Mouse (Mus musculus) megakaryocyte, embryonic 14.5 days (primary cell): Measurements from ENCODE around the gene Erich3. TPM values are rescaled to one million over a fixed set of nuclear protein-coding genes. Genes with fewer than 3 reads are reported as not detected.

Experiments used
- H3K27me3 ChIP-seq: replicated peaks from 2 replicates; pipeline ENCODE3; 2012; ENCODE audit warnings: inconsistent platforms
- H3K36me3 ChIP-seq: replicated peaks from 2 replicates; pipeline ENCODE3; 2012; ENCODE audit warnings: low read length, inconsistent platforms, mixed read lengths
- H3K4me1 ChIP-seq: 2 replicates; pipeline ENCODE4 v1.6.1; 2012; ENCODE audit warnings: inconsistent platforms
- H3K4me3 ChIP-seq: replicated peaks from 2 replicates; pipeline ENCODE3; 2012; ENCODE audit warnings: moderate library complexity, mild to moderate bottlenecking, inconsistent platforms
- H3K9me3 ChIP-seq: 2 replicates; pipeline ENCODE4 v1.6.1; 2012; ENCODE audit warnings: inconsistent platforms
- FLI1 ChIP-seq: IDR thresholded peaks from 2 replicates; pipeline ENCODE4 v1.6.1; 2012; ENCODE audit warnings: low read length, inconsistent platforms, mixed read lengths
- GATA1 ChIP-seq: IDR thresholded peaks from 3 replicates; pipeline ENCODE4 v1.6.1; 2012; ENCODE audit warnings: mixed read lengths, low read length, inconsistent platforms, borderline replicate concordance
- polyA plus RNA-seq: library from polyadenylated mRNA; stranded (reverse); fragments of >175 nt; gene quantifications from 2 replicates; pipeline ENCODE4 v1.2.3, GENCODE M21; 2012; ENCODE audit warnings: low replicate concordance; ENCODE audit not compliant: insufficient read depth

Erich3 gene
- polyA plus RNA-seq, 1 experiment, result not detected

DNA sequence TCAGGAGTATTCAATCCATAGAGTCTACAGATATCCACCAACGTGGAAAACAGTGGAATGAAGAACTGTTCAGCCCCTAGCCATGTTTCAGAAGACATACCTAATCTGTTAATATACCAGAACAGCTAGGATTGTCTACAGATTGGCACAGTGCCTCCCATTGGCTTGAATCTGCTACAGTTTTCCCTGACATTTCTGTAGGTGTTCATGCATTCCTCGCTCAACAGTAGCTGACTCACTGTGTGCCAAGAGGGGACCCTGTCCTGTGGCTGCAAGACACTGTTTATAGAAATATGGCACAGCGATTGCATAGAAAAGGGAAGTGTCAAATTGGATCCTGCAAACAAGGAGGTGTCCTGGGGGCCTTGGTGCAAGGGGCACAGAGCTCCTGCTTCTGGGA, 36.6 kb downstream of the Erich3 start:
- Histone ChIP-seq H3K9me3 (peaks cover 15% of the 10 kb centered on the region), H3K36me3 (no peaks in the 10 kb centered on the region), H3K4me3 (no peak overlapping the region), H3K27me3 (no peaks in the 10 kb centered on the region), H3K4me1 (no peaks in the 10 kb centered on the region)
- TF ChIP-seq FLI1, result no peak
- no peak for TF ChIP-seq GATA1

DNA sequence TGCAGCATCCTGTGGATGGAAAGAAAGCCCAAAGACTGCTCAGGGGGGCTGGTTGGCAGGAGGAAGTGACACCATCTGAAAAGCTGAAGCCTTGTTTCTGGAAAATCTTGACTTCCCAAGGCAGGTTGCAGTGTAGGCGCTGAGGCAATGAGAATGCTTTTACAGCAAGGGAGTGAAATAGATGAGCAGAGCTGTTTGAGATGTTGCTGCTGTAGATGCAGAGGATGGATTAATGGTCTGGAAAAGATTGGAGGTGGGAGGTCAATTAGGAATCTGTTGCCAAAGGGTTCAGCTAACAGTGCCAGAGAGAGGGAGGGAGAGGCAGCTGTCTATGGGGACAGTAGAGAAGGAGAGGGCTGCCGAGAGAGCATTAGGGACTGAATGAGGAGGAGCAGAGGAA, 37.1 kb downstream of the Erich3 start:
- Histone ChIP-seq H3K9me3 (peaks cover 15% of the 10 kb centered on the region), H3K36me3 (no peaks in the 10 kb centered on the region), H3K4me1 (no peaks in the 10 kb centered on the region), H3K27me3 (no peaks in the 10 kb centered on the region), H3K4me3 (no peak overlapping the region)
- TF ChIP-seq GATA1 (no peak), FLI1 (no peak)

DNA sequence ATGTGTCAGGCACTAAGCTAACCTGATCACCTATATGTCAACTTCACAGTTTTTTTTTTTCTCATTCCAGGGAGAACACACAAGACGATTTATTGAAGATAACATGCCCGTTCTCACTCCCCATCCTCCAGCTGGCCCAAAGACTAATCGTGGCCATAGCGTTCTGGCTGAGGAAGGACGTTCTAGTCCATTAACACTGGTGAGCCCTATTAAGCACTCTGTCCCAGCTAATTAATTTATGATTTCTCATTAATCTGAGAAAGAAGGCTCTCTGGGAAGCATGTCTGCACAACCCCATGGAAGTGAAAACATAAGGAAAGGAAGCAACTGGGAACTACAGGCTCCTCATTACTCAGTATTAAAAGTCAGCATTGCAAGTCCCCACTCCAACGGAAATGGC, 41.1 kb downstream of the Erich3 start:
- Histone ChIP-seq H3K27me3 (no peaks in the 10 kb centered on the region), H3K36me3 (no peaks in the 10 kb centered on the region), H3K9me3 (peaks cover 17% of the 10 kb centered on the region), H3K4me3 (no peak overlapping the region), H3K4me1 (no peaks in the 10 kb centered on the region)
- TF ChIP-seq GATA1 (no peak), FLI1 (no peak)

DNA sequence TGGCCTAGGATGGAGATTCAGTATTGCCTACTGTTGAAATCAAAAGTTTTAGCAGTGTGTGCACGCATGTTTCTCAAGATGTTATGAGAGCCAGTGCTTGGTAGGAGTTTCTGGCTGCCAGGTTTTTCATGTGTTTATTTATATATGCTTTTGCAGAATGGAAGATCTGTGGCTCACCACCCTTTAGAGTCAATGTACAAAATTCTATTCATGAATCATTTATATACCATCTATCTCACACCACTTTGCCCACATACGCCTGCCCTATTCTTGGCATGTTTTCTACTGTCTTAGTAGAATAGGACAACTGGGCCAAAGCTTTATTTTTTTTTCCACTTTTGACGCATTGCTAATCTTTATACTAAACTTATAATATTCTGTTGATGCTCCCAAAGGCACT, 44.5 kb downstream of the Erich3 start:
- Histone ChIP-seq H3K27me3 (no peaks in the 10 kb centered on the region), H3K36me3 (no peaks in the 10 kb centered on the region), H3K4me3 (no peak overlapping the region), H3K9me3 (peaks cover 10% of the 10 kb centered on the region), H3K4me1 (no peaks in the 10 kb centered on the region)
- TF ChIP-seq FLI1 (no peak), GATA1 (no peak)

DNA sequence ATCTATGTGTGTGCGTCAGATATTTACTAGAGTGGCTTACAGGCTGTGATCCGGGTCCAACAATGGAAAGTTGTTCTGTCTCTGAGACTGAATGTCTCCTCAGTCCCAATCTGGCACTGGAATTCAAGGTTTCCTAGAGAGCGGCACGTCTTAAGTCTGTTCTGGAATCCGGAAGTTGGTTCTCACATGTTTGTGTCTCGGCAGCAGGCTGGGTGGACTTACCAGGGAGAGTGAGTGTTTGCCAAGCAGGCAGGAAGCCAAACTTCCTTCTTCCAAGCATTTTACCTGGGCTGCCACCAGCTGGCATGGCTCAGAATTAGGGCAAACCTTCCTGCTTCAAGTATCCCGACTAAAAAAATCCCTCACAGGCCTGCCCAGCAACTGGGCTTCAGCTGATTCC, 59.5 kb downstream of the Erich3 start:
- Histone ChIP-seq H3K27me3 (no peaks in the 10 kb centered on the region), H3K9me3 (peaks cover 10% of the 10 kb centered on the region; the same call in 1 of the 2 replicates), H3K4me1 (no peaks in the 10 kb centered on the region), H3K36me3 (no peaks in the 10 kb centered on the region), H3K4me3 (no peak overlapping the region)
- TF ChIP-seq FLI1 (no peak), GATA1 (no peak)

DNA sequence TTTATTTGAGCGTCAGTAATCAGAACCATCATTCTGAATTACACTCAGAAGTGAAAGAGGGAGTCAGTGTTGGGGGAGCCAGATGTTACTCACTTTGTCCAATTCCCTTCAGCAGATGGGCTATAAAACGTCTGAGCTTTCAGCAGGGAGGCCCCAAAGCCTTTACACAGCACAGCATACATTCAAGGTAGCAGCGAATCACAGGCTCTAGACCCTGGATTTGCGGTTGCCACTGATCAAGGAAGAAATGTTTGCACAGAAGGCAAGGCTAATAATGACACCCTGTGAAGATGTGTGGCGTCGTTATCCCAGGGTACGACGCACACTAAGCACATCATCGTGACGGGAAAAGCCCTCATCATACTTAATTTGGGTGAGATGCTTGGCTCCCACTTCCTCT, 67.8 kb downstream of the Erich3 start:
- Histone ChIP-seq H3K4me1 (no peaks in the 10 kb centered on the region), H3K9me3 (peaks cover 56% of the 10 kb centered on the region), H3K27me3 (no peaks in the 10 kb centered on the region), H3K36me3 (no peaks in the 10 kb centered on the region), H3K4me3 (no peak overlapping the region)
- TF ChIP-seq FLI1 (no peak), GATA1 (no peak)

DNA sequence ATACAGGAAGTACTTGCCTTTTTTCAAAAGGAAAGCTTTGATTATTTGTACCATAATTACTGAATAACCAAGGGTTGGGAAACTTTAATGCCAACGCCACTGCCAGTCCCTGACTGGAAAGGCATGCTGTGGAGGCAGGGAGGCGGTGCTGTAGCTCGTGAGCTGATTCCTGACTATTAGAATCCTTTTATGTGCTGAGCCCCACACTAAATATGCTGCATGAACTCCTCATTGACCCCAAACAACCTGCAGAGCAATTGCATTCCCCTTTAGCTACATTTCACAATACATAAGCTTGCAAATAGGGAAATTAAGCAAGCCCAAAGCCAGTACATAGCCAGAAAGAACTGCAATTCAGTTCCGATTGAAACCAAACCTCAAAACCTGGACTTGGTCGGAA, 77.8 kb downstream of the Erich3 start:
- H3K4me1 ChIP-seq, result no peaks in the 10 kb centered on the region
- H3K36me3 ChIP-seq, result no peaks in the 10 kb centered on the region
- H3K27me3 ChIP-seq, result no peaks in the 10 kb centered on the region
- peaks cover 16% of the 10 kb centered on the region for H3K9me3 ChIP-seq
- H3K4me3 ChIP-seq, result no peak overlapping the region
- TF ChIP-seq GATA1 (no peak), FLI1 (no peak)

DNA sequence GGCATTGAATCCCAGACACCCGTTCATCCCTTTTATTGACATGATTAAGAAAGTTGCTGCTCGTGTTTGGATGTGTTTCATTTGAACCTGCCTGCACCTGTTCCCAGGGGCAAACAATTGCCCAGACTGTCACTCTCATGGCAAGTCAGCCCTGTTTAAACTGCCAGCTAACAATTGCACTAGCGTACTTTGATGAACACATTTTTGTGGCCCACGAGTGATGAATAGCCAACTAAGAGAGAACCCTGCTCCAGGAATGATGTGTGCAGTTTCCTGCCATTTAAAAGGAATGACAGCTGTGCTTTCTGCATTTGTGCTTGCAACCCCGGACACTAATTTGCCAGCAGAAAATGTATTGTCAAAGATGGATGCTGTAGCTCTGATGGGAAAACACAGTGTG, 79.3 kb downstream of the Erich3 start:
- H3K4me1 ChIP-seq, result no peaks in the 10 kb centered on the region
- no peaks in the 10 kb centered on the region for H3K36me3 ChIP-seq
- H3K9me3 ChIP-seq, result peaks cover 17% of the 10 kb centered on the region
- H3K4me3 ChIP-seq, result no peak overlapping the region
- TF ChIP-seq FLI1 (no peak), GATA1 (no peak)
- no peaks in the 10 kb centered on the region for H3K27me3 ChIP-seq

DNA sequence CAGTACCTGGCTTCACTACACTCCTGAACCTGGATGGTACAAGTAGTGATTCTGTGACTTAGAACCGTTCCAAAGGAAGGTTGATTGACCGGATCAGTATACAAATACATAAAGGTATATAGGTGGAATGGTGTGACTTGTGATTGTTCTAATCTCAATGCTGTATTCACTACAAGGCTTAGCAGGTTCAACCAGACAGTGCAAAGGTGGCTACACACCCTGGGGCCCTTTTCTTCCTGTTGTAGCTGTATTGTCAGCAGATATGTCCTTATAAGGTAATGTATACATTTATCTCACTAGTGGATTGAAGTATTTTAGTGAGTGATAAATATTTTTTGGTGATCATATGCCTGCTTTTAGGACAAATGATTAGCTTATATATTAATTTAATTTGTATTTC, 80.7 kb downstream of the Erich3 start:
- H3K27me3 ChIP-seq, result no peaks in the 10 kb centered on the region
- no peaks in the 10 kb centered on the region for H3K36me3 ChIP-seq
- H3K4me1 ChIP-seq, result no peaks in the 10 kb centered on the region
- peaks cover 21% of the 10 kb centered on the region for H3K9me3 ChIP-seq
- no peak overlapping the region for H3K4me3 ChIP-seq
- TF ChIP-seq GATA1 (no peak), FLI1 (no peak)

DNA sequence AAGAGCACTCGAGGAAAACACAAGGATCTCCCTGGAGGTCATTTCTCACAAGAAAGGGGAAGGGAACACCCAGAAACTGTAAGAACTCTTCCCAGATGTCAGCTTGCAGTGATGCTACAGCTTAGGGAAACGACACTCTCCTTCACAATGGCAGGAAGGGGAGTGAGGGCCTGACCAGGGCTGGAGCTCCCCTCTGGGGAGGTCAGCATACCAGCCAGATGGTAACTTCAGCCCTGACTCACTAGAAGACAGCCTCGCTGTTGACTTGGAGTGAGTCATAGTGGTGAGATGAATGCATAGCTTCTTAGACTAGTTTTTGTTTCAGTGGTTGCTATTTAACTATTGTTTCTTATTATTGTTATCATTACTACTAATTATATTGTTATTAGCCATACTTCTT, 90.8 kb downstream of the Erich3 start:
- Histone ChIP-seq H3K27me3 (no peaks in the 10 kb centered on the region), H3K4me1 (no peaks in the 10 kb centered on the region), H3K36me3 (no peaks in the 10 kb centered on the region), H3K9me3 (0 out of 2 replicates have a peak, but pooled peaks cover 4% of the 10 kb centered on the region), H3K4me3 (no peak overlapping the region)
- TF ChIP-seq GATA1 (no peak), FLI1 (no peak)

DNA sequence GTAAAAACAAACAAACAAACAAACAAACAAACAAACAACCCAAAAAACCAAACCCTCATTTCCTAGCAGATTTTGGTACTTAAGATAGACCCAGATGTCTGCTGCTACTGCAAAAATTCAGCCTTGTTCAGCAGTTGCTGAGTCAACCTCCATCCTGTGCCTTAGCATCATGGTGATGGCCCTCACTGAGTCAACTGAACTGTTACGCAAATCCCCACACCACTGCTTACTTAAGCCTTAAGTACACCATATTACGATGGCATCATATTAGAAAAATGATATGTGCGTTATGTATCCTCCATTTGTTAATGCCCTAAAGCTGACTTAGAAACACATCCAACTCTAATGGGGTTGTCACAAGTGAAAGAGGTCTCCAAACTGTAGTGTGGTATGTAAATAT, 91.6 kb downstream of the Erich3 start:
- Histone ChIP-seq H3K9me3 (0 out of 2 replicates have a peak, but pooled peaks cover 4% of the 10 kb centered on the region), H3K4me1 (no peaks in the 10 kb centered on the region), H3K36me3 (no peaks in the 10 kb centered on the region), H3K27me3 (no peaks in the 10 kb centered on the region), H3K4me3 (no peak overlapping the region)
- TF ChIP-seq GATA1, result no peak
- TF ChIP-seq FLI1, result no peak

DNA sequence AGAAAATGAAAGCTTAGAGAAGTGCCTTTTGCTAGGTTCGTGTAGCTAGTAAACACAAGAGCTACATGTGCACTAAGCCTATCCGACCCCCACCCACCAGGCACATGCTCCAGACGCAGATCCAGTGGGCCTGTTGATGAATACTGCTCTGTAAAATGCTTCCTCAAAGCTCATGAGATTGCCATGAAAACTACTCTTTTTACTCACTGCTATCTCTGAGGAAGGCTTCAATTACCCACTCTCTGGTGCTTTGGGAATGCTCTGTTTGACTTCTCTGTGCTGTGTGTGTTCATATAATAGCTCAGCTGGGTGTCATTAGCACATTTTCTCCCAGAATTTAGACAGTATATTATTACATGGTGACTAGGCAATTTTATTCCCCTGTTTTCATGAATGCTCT, 94.4 kb downstream of the Erich3 start:
- H3K4me1 ChIP-seq, result no peaks in the 10 kb centered on the region
- H3K9me3 ChIP-seq, result peaks cover 21% of the 10 kb centered on the region
- no peaks in the 10 kb centered on the region for H3K36me3 ChIP-seq
- H3K27me3 ChIP-seq, result no peaks in the 10 kb centered on the region
- no peak overlapping the region for H3K4me3 ChIP-seq
- no peak for TF ChIP-seq GATA1
- TF ChIP-seq FLI1, result no peak
